Mouse (Mus musculus) mature B cell (primary cell): ENCODE results near the gene Kdr.
"Not testable (repeated sequence)": the region's sequence is repeated elsewhere in the genome, so short reads cannot be mapped to it uniquely, and the experiment has no call there.

ENCODE experiments used
- in situ Hi-C: fragments of 300-500 bp; cut with MboI; formaldehyde crosslinking; loops from 2 replicates; pipeline ENCODE4 v1.14.3; 2019

The Kdr gene

DNA sequence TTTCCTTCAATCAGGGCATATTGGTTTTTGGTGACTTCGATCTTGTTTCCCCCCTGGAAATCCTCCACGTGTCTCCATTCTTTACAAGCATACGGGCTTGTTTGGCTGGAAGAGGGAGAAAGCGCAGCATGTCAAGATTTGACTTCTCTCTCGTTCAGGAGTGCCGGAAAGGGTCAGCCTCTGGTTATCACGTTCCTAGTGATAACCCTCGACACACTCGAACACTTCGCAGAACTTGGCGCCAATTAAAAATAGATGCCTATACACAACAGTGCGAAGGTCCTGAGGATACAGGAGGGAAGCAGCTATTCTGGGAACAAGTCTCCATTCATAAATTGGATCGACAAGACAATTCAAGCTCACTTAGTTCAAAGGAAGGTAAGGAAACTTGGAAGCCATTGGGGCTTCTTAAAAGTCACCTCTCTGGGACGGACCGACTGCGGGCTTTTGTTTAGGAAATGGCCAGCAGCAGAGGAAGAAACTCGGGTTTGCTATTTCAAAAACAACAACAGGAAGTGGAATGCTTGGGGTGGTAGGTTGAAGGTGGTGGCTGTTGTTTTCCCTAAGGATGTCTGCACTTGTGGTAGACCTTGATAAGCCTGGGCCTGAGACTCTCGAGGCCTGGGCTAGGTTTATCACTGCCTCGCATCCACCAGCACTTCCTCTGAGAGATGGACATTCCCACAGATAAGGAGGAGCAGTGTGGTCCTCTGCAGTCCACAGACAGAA, 16.4 kb downstream of the Kdr start:
- in situ Hi-C loops = no loop called here

DNA sequence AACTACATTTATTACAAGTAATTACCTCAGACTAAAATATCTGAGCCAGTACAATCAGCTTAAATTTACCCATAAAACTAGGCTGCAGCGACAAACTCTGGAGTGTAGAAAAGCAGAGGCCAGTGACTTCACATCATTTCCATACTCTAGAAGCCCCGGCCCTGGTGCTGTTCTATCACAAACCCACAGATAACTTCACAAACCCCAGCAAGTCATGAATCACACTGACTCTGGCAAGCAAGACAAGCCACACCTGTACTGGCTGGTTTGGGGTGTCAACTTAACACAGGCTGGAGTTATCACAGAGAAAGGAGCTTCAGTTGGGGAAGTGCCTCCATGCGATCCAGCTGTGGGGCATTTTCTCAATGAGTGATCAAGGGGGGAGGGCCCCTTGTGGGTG, 18.4 kb downstream of the Kdr start:
- in situ Hi-C loops = no loop called here

DNA sequence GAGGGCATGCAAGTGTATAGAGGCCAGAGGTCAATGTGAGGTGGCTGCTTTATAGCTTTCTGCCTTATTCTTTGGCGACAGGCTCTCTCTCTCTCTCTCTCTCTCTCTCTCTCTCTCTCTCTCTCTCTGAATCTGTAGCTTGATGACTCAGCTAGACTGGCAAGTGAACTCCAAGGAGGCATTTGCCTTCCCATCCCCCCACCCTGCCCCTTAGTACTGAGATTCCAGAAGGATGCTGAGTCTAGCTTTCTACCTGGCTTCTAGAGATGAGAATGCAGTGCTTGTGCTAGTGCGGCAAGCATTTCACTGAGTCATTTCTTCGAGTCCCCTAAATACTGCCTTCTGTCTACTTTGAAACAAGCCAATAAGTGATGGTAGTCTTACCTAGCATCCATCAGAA, 21.7 kb downstream of the Kdr start:
- in situ Hi-C loops = no loop called here

DNA sequence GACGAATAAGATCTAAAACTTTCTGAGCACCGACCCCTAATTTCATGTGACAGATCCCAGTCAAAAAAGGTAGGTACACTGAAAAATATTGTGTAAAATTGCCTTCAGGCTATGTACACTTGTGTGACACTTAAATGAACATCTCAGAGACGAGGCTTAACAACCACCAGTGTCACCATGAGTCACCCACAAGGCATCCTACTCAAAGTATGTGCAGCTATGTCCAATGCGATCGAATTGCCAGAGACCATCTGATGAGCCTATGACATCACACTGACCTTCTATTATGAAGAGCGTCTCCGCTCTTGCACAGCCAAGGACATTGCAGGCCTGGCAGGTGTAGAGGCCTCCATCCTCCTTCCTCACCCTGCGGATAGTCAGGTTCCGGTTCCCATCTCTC, 22.4 kb downstream of the Kdr start:
- in situ Hi-C loops = no loop called here

DNA sequence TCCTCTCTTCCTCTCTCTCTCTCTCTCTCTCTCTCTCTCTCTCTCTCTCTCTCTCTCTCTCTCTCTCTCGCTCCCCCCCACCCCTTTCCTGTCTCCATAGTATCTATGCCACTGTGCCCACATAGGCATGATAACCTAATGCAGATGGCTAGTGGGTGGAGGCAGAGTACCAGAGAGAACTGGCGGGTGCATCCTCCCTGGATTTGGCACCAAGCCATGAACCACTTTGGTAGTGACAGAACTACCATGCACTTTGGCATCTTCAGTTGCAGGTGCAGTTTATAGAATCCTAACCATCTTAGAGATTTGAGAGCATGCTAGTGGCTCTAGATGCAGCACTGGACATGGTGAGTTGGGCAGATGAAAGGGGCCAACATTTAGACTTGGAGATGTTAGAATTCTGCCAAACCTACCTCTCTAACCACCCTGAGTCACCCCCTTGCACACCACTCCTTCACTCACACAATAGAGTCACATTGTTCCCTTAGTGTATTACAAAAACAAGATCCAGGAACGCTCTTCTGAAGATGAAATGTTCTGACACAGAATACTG, 23.4 kb downstream of the Kdr start:
- in situ Hi-C loops = no loop called here

DNA sequence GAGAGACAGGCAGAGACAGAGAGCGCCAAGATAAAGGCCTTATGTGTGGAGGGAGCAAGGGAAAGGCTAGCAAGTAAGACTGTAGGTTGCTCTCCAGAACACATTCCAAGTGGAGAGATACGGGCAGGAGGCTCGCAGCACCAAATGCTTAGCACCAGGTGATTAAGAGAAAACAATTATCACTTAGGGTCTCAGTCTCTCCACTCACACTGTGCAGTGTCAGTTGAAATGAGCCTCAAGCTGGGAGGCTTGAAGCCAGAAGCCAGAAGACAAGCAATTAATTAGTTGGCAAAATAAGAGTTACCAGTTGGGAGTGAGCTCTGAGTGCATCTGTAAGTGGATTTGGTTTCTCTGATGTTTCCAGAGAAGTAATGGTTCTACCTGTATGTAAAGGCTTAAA, 24.0 kb downstream of the Kdr start:
- in situ Hi-C loops = no loop called here

DNA sequence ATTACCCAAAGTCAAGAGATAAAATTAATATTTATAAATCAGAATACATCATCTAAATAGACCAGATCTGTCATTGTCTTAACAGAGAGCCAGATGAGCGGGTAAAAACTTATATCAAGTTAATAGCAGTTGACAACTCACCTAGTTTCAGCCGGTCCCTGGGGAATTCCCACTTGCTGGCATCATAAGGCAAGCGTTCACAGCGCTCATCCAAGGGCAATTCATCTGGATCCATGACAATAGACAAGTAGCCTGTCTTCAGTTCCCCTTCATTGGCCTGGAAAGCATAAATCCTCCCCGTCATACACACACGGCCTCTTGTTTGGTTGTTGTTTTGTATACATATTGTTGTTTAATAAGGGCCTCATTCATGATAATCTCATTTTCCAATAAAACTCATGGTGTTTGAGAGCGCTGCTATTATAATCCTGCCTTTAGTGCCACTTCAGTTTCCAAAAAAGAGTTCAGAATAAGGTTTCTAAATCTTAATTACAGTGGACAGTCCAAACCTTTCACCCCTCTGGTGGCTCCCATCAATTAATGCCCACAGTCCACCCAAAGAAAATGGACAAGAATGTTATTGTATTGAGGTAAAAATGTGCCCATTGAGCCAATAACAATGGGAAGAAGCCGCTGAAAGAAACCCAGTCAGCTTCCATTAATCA, 26.0 kb downstream of the Kdr start:
- in situ Hi-C loops = no loop called here

DNA sequence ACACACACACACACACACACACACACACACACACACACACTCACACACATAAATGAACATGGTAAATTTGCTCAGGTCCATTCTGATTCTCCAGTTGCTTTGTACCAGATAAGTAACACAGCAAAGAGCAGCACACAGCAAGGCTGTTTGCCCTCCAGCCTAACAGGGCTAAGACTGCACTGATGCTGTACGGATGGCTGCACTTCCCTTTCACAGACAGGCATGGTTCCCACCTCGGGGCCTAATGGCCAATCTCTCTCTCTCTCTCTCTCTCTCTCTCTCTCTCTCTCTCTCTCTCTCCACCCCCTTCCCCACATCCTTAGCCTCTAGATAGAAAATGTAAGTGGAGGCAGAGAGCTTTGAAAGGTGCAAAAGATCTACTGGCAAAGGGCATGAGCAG, 27.4 kb downstream of the Kdr start:
- in situ Hi-C loops = no loop called here

DNA sequence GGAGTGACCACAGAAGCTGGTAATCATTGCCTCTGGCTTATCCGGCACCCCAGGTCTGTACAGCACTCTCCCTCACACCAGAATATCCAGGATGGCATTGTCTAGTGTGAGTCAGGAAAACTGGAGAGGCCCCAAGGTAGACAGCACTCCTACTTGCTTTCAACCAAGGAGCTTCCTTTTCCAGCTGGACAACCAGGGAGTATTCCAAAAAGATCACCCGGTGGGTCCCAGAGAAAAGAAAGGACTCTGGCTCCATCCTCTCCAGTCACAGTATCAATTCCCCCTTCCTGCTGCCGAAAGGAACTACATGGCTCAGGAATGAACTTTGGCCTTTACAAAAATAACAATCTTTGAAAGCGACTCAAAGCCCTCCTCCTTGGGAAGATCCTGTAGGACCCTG, 32.9 kb downstream of the Kdr start:
- in situ Hi-C loops = no loop called here

DNA sequence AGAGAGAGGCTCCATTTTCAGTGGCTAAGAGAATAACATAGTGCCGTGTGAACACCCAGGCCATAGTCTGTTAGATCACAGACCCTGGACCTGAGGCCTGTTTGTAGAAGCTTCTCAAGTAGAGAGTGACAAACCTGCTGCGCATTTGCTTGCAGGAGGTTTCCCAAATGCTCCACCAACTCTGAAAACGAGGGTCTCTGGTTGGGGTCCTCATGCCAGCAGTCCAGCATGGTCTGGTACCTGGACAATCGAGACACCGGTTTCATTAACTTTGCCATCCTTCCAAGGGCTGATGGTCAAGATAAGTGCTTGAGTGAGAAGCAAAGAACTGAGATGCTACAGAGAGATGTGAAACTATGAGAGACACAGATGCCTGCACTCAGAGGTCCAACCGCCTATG, 35.0 kb downstream of the Kdr start:
- in situ Hi-C loops = no loop called here

DNA sequence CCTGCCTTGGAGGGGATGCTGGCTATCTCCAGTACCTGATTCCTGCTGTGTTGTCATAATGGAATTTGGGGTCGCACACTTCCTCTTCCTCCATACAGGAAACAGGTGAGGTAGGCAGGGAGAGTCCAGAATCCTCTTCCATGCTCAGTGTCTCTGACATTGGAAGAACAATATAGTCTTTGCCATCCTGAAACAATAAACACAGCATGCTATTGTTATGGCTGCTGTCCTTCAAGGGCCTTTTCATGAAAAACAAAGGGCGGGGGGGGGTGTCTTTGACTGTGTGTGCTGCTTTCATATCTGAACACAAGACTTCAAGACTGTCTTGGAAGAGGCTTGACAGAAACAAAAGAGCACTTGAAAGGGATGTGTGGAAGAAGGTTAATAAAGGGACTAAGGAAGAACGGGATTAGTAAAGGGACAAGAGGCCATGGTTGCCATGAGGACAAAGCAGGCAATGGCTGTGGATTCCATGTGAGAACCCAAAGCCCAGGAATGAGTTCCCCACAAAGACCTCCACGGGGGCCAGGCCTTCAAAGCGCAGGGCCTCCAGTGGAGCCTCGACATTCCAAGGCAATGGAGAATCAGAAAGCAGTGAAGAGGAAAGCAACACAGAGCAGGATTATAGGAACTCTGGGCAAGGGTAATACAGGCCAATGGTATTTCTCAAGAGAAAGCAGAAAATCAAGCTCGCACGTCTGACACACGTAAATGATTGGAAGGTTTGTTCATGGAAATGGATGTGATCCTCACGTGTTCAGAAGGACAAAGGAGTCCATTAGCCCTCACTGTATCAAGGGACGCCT, 36.3 kb downstream of the Kdr start:
- in situ Hi-C loops = no loop called here

DNA sequence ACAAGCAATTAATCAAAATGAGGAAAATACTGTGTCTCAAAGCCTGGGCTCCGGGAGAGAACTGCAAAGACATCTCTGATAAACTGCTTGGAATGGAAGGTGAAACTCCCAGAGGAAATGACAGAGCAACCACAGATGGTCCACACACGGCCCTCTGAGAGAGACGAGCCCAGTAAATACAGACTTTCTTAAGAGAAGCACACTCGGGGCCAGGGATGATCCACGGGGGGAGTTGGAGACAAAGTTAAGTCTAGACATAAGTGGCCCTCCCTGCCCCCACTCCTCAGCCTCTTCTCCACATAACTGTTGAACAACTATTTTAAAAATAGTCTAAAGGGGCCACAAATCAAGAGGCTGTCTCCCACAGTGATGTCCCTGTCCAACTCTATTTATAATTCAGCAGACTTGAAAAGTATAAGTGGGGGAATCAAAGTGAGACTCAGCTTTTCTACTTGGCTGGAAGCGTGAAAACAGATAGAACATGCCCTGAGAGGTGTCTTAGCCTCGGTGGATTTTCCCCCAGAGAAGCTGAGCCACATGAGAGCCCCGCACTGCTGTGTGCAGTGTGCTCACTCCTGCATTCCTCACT, 39.0 kb downstream of the Kdr start:
- in situ Hi-C loops = no loop called here

DNA sequence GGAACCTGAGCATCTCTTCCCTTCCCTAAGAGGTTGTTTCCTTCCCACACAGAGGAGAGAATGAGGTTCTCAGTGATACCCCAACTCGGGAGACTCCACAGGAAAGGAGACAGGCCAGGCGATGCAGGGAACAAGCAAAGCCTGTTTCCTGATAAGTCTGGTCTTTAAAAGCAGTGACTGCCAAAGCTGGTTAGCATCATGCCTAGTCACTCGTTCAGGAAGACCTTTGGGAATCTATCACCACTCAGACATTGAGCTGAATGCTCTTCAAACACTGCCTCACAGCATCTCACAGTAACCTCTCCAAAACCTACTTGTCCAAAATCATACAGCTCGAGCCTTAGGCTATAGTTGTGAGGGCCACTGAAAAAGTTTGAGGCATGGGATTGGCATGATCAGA, 40.2 kb downstream of the Kdr start:
- in situ Hi-C loops = no loop called here

DNA sequence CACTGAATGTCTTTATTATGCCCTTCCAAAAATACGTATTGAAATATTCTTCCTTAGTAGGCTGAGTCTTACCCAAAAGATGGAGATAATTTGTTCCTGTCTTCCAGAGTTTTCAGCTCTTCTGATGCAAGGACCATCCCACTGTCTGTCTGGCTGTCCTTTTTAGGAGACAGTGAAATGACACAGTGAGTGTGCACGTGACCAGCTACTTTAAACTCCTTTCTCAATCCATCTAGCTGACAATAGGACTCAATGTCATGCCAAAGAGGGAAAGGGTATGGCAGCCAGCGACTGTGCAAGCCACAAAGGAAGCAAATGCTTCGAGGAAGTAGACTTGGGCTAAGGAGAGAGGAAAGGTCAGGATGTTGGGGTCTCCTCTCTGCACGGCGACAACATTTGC, 42.0 kb downstream of the Kdr start:
- in situ Hi-C loops = no loop called here

DNA sequence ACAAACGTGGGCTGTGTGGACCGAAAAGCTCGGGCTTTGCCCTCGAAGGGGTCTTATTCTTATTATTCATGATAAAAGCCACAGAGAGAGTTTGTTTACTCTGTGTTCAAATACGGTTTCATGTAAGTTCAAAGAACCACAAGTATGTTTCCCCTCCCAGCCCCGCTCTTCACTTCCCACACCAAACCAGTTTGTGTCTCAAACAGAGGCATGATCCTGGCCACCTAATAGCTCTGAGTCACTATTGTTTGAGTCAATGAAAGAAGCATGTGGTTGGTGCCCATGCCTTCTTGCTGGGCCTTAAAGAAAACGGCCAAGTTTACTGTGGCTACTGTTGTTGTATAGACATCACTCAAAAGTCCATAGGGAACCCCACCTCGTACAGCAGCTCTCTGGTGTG, 43.0 kb downstream of the Kdr start:
- in situ Hi-C loops = no loop called here

DNA sequence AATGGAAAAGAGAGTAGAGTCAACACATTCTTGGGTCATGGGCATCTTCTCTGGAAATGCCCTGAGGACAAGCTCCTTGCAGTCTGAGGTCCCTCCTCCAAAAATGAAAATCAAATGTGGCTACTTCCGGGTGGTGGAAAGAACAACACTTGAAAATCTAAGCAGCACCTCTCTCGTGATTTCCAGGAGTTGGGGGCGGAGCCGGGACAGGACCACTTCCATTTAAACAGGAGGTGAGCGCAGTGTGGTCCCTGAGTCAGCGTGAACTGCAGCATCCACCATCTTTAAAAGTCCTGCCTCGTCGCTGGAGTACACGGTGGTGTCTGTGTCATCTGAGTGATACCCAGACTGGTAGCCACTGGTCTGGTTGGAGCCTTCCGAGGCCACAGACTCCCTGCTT, 44.1 kb downstream of the Kdr start:
- in situ Hi-C loops = no loop called here

DNA sequence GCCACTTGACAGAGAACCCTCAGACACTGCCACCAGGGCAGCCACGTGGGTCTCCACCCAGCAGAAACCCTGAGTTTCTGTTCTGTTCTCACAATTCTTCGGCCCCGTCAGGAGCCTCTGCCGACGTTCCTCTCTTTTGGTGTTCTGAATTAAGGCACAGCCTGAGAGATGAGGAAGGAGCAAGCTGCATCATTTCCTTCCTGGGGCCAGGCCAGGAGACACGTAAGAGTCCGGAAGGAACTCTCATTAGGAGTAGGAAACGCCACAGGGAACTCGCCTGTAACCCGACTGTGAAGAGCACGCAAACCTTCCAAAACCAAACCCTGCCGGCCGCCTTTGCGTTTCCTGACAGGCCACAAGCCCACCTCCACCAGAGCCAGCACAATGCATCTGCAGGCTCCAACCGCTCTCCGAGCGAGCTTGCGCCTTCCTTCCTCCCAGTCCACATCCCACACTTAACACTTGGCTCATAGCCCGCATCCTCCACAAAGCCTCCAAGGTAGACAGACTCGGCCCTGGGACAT, 44.7 kb downstream of the Kdr start:
- in situ Hi-C loops = no loop called here

DNA sequence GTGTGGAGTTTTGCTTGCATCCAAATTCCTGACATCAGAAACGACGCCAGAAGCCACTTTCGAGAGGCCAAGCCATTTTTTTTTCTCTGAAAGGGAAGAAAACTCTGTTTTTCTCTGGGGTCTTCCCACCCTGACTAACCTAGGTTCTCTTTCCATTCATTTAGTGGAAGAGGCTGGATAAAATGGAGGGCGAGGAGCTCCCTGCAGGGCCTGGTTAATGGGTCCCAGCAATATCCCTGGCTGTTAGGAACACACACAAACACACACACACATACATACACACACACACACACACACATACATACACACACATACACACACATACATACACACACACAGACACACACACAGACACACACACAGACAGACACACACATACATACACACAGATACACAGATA, 46.8 kb downstream of the Kdr start:
- in situ Hi-C loops = not testable (repeated sequence)

DNA sequence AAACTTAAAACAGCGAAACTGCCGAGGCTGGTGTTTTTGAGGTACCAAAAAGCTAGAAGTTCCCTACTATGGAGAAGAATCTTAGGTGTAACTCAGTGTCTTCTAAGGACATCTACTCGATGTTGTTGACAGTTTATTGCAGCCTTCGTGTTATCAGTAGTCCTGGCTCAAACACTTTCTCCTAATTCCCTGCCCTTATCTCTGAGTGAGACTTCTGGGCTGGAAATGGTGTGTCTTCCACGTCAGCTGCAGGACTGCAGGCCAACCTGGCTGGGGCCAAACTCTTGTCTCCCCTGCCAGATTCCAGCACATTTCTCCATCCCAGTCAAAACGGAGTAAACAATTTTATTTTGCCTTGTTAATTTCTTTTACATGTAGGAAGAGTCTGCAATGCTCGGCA, 48.3 kb downstream of the Kdr start:
- in situ Hi-C loops = no loop called here

DNA sequence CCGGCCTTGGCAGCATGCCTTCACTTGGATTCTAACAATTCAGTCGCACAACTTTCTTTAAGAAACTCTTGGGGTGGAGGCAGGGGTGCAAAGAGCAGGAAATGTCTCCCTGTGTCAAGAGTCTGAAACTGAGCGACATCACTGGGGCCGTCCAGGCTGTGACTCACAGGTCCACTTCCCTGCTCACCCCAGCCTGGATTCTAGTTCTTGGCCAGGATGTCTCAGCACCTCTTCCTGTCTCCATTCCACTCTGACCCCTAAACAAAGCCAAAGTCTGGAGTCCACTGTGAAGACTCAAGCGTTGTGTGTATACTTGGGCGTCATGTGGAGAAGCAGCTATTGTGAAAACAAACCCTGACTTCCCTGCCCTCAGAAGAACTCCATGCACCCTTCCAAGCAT, 55.6 kb downstream of the Kdr start:
- in situ Hi-C loops = no loop called here

DNA sequence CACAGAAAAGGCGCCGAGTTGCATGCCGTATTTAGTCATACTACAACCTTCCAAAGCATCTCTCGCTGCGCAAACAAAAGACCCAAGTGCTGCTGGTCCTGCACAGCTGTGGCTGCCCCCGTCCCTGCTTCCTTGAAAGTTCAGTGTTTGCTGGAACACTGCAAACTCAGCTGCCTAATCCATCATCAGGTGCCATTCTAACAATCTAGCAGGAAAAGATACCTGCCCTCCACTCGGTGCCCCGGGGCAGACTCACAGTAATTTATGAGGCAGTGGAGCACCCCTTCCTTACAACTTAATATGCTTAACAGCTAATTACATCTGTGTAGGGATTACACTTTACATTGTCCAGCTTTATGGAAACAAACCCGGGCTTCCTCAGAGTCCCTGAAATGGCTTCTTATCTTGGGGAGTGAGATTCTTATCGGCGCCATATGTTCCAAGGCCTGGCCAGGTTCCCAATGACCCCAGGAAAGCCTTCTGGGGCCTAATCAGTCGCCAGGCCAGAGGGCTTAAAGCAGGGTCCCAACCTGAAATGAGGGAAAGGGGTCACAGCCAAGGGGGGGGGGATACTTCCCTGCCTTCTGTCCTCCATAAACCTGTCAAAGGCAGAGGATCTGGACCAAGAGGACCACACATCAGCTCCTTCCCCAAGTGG, 56.4 kb downstream of the Kdr start:
- in situ Hi-C loops = no loop called here

DNA sequence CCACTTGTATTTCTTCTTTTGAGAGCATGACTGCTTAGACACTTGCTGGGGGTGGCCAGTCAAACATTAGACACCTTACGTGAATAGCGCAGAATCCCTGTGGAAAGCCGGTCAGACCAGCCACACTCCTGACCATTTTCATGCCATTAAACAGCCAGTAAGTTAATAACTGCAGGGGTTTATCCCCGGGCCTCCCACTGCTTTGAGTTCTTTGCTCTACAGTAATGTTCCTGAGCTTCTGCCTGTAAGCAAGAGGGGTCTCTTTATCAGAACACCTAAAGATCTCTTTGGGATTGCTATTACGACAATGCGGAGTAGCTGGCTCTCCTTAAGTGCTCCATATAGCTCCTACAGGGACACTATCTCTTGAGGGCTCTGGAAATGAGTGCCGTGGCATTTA, 58.7 kb downstream of the Kdr start:
- in situ Hi-C loops = no loop called here
